Mouse (Mus musculus) spleen, adult 2 months (tissue): ENCODE measurements around the gene Tdrd9.

ENCODE experiments used
- CTCF ChIP-seq: fragments of 200-500 bp; IDR thresholded peaks from 2 replicates; pipeline ENCODE4 v1.5.1; 2011; ENCODE audit warnings: mild to moderate bottlenecking, inconsistent platforms; ENCODE audit not compliant: insufficient read depth, insufficient read length, insufficient replicate concordance; ENCODE audit errors: extremely low read depth
- POLR2A ChIP-seq: fragments of 200-500 bp; IDR thresholded peaks from 2 replicates; pipeline ENCODE4 v1.6.1; 2011; ENCODE audit warnings: low read depth, low read length, inconsistent platforms

DNA sequence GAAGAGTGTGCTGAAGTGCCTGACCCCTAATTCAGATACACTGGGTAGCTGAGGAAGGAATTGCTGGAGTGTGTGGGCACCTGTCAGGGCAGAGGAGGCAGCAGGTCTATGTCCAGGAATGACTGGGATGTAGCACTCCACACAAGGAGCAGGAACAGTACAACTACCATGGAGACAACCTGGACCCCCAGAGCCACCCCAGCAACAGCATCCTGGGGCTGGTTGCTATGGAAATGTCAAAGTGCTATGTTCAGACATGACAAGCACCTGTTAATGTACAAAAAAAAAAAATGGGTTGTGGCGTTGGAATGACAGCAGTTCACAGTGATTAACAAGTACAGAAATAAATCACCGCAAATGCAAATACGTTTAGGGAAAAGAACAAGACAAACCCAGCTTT is 114.9 kb downstream of the Tdrd9 start:
- TF ChIP-seq CTCF (no peak), POLR2A (no peak)
